Mouse (Mus musculus) cortical plate, adult 2 months (tissue): ENCODE results near the gene Taz.

Experiments used
- CTCF ChIP-seq: fragments of 200-500 bp; IDR thresholded peaks from 2 replicates; pipeline ENCODE4 v1.5.1; 2011; ENCODE audit warnings: mild to moderate bottlenecking, control low read depth, low read length; ENCODE audit not compliant: insufficient read depth; ENCODE audit errors: extremely low read depth
- POLR2A ChIP-seq: fragments of 200-500 bp; IDR thresholded peaks from 2 replicates; pipeline ENCODE4 v1.6.1; 2011; ENCODE audit warnings: mild to moderate bottlenecking, low read length, control low read depth; ENCODE audit not compliant: insufficient read depth; ENCODE audit errors: extremely low read depth

DNA sequence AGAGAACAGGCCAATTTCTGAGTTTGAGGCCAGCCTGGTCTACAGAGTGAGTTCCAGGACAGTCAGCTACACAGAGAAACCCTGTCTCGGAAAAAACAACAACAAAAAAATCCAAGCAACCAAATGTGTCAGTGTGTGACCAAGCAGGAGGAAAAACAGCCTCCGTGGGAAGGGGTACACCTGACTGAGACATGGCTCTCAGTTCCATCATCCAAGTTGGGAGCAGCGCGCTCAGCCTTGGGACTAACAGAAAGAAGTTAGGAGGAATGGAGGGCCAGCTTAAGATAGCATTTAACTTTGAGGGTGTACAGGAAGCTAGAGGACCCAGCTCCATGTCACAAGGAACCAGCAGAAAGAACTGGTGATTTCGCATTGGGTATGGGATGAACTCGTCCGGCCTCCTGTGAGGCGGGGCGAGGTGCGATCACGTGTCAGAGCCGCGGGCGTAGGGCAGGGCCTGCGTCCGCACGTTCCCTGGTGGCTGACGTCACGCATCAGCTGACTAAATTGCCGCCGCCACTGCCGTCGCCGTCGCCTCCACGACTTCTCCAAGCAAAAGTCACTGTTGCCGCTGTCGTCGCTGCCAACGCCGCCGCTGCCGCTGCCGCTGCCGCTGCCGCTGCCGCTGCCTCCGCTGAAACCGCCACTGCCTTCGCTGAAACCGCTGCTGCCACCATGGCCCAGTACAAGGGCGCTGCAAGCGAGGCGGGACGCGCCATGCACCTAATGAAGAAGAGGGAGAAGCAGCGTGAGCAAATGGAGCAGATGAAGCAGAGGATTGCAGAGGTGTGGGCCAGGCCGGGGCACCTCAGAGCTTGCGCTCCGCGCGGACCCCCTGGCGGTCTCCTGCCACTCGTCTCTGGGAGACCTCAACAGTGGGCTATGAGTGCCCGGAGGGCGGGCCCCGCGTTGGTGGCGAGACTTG is 31.1 kb downstream of the Taz start, which contains the start of gene Fam50a:
- peak; percentile 66 for TF ChIP-seq POLR2A
- TF ChIP-seq CTCF, result no peak
